Mouse (Mus musculus) intestine, postnatal 0 days (tissue): ENCODE data around the gene Prnd. TPM values are rescaled to one million over a fixed set of nuclear protein-coding genes. Genes with fewer than 3 reads are reported as not detected.
A peak's percentile ranks its signal among the peaks of the same experiment; 100 is the strongest.

ENCODE experiments used
- ATAC-seq: fragments of 200-750 bp; cut with Nextera tagmentation; 2 replicates; pipeline ENCODE4 v1.8.0; 2017; ENCODE audit warnings: mild to moderate bottlenecking, moderate TSS enrichment, moderate library complexity
- H3K27ac ChIP-seq: fragments of 300-500 bp; sonication (generic); 2 replicates; pipeline ENCODE4 v1.5.1; 2014; ENCODE audit warnings: mild to moderate bottlenecking, low read depth, low read length, moderate library complexity
- H3K27me3 ChIP-seq: fragments of 300-500 bp; sonication (generic); replicated peaks from 2 replicates; pipeline ENCODE4 v1.6.1; 2014; ENCODE audit warnings: low read length, mixed read lengths; ENCODE audit not compliant: control insufficient read depth, insufficient read depth
- H3K36me3 ChIP-seq: fragments of 300-500 bp; sonication (generic); 2 replicates; pipeline ENCODE4 v1.6.1; 2014; ENCODE audit warnings: mild to moderate bottlenecking, moderate library complexity; ENCODE audit not compliant: control insufficient read depth, insufficient read depth
- H3K4me1 ChIP-seq: fragments of 300-500 bp; sonication (generic); replicated peaks from 2 replicates; pipeline ENCODE4 v1.6.1; 2014; ENCODE audit warnings: antibody characterized with exemption, low read length, mixed read lengths; ENCODE audit not compliant: control insufficient read depth, insufficient read depth
- H3K4me2 ChIP-seq: fragments of 300-500 bp; sonication (generic); replicated peaks from 2 replicates; pipeline ENCODE4 v1.6.1; 2014; ENCODE audit warnings: low read depth, mild to moderate bottlenecking, moderate library complexity
- H3K4me3 ChIP-seq: fragments of 300-500 bp; sonication (generic); 2 replicates; pipeline ENCODE4 v1.5.1; 2014; ENCODE audit warnings: low read depth, low read length
- H3K9ac ChIP-seq: fragments of 300-500 bp; sonication (generic); 2 replicates; pipeline ENCODE4 v1.6.1; 2014; ENCODE audit warnings: mild to moderate bottlenecking, low read depth, low read length
- H3K9me3 ChIP-seq: fragments of 300-500 bp; sonication (generic); 2 replicates; pipeline ENCODE4 v1.6.1; 2016; ENCODE audit warnings: mixed run types; ENCODE audit not compliant: control insufficient read depth
- CTCF ChIP-seq: sonication (generic); IDR thresholded peaks from 2 replicates; pipeline ENCODE4 v1.5.1; 2016; ENCODE audit warnings: low read depth, mild to moderate bottlenecking, control low read depth, antibody characterized with exemption, moderate library complexity
- WGBS: fragments of 180-500 bp; shearing (Covaris S2); extraction: QIAGEN DNeasy Blood & Tissue Kit; methylation state at CpG from one replicate; pipeline ENCODE4 v1.1.7; 2014; 5-methylcytosine and 5-hydroxymethylcytosine counted together
- polyA plus RNA-seq: library from polyadenylated mRNA; unstranded; fragments of >200 nt; fragmentation: Nextera tagmentation; extraction: Ambion mirVana; gene quantifications from 2 replicates; pipeline ENCODE4 v1.2.1, GENCODE M21; 2015

Gene Prnd
- polyA plus RNA-seq, 1 experiment from 2014 or later: 12.2 TPM

DNA sequence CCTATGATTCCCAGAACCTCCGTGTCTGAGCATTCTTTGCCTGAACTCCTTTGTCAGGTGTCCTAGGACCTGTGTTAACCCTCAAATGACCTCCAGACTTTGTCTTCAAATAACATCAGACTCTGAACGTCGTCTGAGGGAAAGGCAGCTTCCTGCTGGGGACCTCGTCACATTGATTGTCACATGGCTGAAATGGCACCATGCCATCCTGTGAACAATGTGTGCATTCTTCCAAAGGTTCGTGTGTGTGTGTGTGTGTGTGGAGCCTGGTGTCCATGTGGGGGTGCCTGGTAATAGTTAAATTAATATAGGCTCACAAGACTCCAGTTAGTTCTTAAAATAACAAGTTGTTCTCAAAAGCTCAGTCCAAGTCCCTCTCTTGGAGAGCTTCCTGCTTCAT, 46.7 kb downstream of the Prnd start:
- no peaks in the 10 kb centered on the region for H3K4me1 ChIP-seq
- TF ChIP-seq CTCF: no peak
- H3K4me2 ChIP-seq: no peak overlapping the region
- ATAC-seq: 0 out of 2 replicates have a peak, but pooled peaks have one; percentile 33
- H3K27me3 ChIP-seq: no peaks in the 10 kb centered on the region
- no peak overlapping the region for H3K4me3 ChIP-seq
- H3K9me3 ChIP-seq: no peaks in the 10 kb centered on the region
- 30% methylated on average over 5 of the region's 5 CpGs for whole genome bisulfite sequencing
- H3K9ac ChIP-seq: no peak overlapping the region
- no peak overlapping the region for H3K27ac ChIP-seq
- H3K36me3 ChIP-seq: peaks cover 4% of the 10 kb centered on the region; the same call in 1 of the 2 replicates

DNA sequence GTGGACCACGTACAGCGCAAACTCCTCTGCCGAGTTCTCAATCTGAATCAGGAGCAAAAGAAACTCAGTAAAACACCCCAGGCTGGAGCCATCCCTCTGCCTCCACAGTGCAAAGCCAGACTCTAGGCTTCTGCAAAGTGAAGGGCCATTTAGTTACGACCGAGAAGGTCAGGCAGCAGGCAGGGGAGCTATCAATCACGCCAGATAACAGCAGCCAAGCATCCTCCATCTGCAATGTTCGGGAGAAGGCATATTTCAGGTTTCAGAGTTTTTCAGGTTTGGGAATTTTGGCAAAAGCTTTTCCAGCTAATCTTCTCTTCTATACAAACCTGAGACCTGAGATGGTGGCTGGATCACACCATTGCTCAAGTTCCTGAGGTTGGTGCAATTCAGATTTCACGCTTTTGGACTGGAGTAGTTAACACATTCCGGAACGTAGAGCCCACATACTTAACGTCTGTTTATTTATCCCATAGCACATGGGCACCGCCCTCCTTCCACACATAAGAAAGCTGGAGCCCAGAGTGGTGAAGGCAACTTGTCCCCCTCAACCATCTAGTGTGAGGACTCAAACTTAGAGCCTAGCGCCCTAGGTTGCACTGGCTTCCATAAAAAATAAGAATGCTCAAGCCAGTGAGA, 51.2 kb downstream of the Prnd start:
- Histone ChIP-seq H3K4me2 (no peak overlapping the region), H3K9ac (no peak overlapping the region), H3K4me1 (no peaks in the 10 kb centered on the region), H3K27ac (no peak overlapping the region), H3K27me3 (no peaks in the 10 kb centered on the region), H3K36me3 (peaks cover 4% of the 10 kb centered on the region; the same call in 1 of the 2 replicates), H3K9me3 (no peaks in the 10 kb centered on the region), H3K4me3 (no peak overlapping the region)
- ATAC-seq: no peak
- TF ChIP-seq CTCF: no peak
- WGBS: 58% methylated on average over 13 of the region's 13 CpGs

DNA sequence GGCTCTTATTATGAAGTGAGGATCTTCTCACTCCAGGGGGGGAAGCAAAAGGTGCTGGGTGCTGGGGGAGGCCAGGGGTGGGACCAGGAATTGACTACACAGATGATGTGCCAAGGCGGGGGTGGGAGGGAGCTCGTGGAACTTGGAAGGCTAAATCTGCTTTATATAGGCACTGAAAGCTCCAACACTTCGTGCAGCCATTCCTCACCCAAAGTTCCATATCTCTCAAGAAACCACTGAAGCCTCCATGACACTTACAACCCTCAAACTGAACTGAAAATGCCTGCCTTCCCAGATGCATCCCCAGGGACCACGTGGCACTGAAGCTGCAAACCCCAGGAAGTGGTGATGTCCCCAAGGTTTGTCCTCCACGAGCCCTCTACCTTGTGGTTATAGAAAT, 53.3 kb downstream of the Prnd start:
- 71% methylated on average over 5 of the region's 5 CpGs for WGBS
- no peak for ATAC-seq
- H3K4me1 ChIP-seq: no peaks in the 10 kb centered on the region; the same call in 1 of the 2 replicates

DNA sequence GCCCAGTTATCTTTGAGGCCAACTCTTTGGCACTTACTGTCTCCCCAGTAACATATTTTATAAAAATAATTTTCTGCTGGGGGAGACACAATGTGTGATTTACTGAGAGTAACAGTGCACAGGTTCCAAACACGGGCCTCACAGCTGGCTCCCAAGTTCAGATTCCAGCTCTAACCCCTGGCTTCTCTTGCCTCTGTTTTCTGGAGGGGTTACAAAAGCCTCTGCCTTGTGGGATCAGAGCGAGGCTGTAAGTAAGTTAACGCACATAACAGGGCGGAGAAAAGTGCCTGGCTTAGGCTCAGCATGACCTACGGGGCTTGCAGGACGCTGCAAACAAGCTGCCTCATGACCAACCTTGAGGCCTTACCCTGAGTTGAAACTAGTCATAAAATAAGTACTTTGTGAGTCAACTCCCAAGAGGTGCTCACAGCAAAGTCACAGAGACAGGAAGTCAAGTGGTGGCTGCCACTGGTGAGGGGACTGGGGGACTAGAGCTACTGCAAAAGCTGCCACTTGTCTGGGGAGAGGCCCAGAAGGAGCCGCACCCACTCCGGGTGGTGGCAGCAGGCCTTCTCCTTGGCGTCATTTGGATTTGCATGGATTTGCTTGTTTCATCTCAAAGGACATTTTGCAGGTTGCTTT, 54.0 kb downstream of the Prnd start:
- Histone ChIP-seq H3K4me1 (no peaks in the 10 kb centered on the region; the same call in 1 of the 2 replicates), H3K9me3 (no peaks in the 10 kb centered on the region), H3K27me3 (no peaks in the 10 kb centered on the region), H3K27ac (no peak overlapping the region), H3K9ac (no peak overlapping the region), H3K4me3 (no peak overlapping the region), H3K36me3 (peaks cover 4% of the 10 kb centered on the region), H3K4me2 (no peak overlapping the region)
- no peak for ATAC-seq
- no peak for TF ChIP-seq CTCF
- WGBS: 69% methylated on average over 9 of the region's 9 CpGs

More for the DNA sequence above, 53.3 kb downstream of the Prnd start:
- Histone ChIP-seq H3K9ac (no peak overlapping the region), H3K4me2 (no peak overlapping the region), H3K9me3 (no peaks in the 10 kb centered on the region), H3K27me3 (no peaks in the 10 kb centered on the region), H3K4me3 (no peak overlapping the region), H3K27ac (no peak overlapping the region), H3K36me3 (peaks cover 4% of the 10 kb centered on the region; the same call in 1 of the 2 replicates)
- TF ChIP-seq CTCF: no peak

- H3K36me3 ChIP-seq: peaks cover 4% of the 10 kb centered on the region
- H3K4me2 ChIP-seq: no peak overlapping the region
- H3K27me3 ChIP-seq: no peaks in the 10 kb centered on the region
- ATAC-seq: no peak
- H3K9ac ChIP-seq: no peak overlapping the region
- no peak overlapping the region for H3K4me3 ChIP-seq
- no peak overlapping the region for H3K27ac ChIP-seq
- H3K9me3 ChIP-seq: no peaks in the 10 kb centered on the region
- WGBS: 75% methylated on average over 4 of the region's 4 CpGs
- no peaks in the 10 kb centered on the region; the same call in 1 of the 2 replicates for H3K4me1 ChIP-seq
- TF ChIP-seq CTCF: no peak
Measured at GRCm38 (mm10) chr2:132005445-132005844, 54.8 kb downstream of the Prnd start.

Other genes with a start within 250 kb of the Prnd start
- gene Erv3, start 91.1 kb upstream of the Prnd start, polyA plus RNA-seq: not detected in 2 replicates
- gene Prnp, start 40.9 kb upstream of the Prnd start, polyA plus RNA-seq: 47.2 and 47.5 TPM in 2 replicates
- gene Prn, start 40.9 kb upstream of the Prnd start, polyA plus RNA-seq: not detected in 2 replicates
- 4.4 TPM in 2 replicates for gene Rassf2, start 79.4 kb downstream of the Prnd start, polyA plus RNA-seq
- 6.7 and 8.9 TPM in 2 replicates for gene Slc23a2, start 194.2 kb downstream of the Prnd start, polyA plus RNA-seq